Mouse (Mus musculus) cerebellum, adult 2 months (tissue): ENCODE results near the gene Cfap299.

Experiments used
- CTCF ChIP-seq: fragments of 200-500 bp; IDR thresholded peaks from 2 replicates; pipeline ENCODE4 v1.5.1; 2011; ENCODE audit warnings: low read depth, mild to moderate bottlenecking, control low read depth, low read length, moderate library complexity, borderline replicate concordance; ENCODE audit not compliant: insufficient read depth
- POLR2A ChIP-seq: fragments of 200-500 bp; IDR thresholded peaks from 2 replicates; pipeline ENCODE4 v1.6.1; 2011; ENCODE audit warnings: low read length, control low read depth, borderline replicate concordance; ENCODE audit not compliant: insufficient read depth

- TF ChIP-seq POLR2A (no peak), CTCF (no peak)
Observed at GRCm38 (mm10) chr5:98578398-98578797, 249.3 kb downstream of the Cfap299 start.
